Mouse (Mus musculus) C2C12 (cell line): Measurements from ENCODE around the gene Tmtc1.

ENCODE experiments used
- CEBPB ChIP-seq: IDR thresholded peaks from one replicate; pipeline ENCODE4 v1.6.1; 2011; ENCODE audit warnings: low read depth, mild to moderate bottlenecking, control low read depth, moderate library complexity
- CTCF ChIP-seq: IDR thresholded peaks from one replicate; pipeline ENCODE4 v1.5.1; 2011; ENCODE audit not compliant: control insufficient read depth, insufficient read depth, insufficient read length
- FOSL1 ChIP-seq: IDR thresholded peaks from one replicate; pipeline ENCODE4 v1.8.0; 2011; ENCODE audit warnings: mild to moderate bottlenecking, low read length; ENCODE audit not compliant: poor library complexity, insufficient read depth, severe bottlenecking
- MAX ChIP-seq: IDR thresholded peaks from one replicate; pipeline ENCODE4 v1.6.1; 2011; ENCODE audit warnings: mild to moderate bottlenecking, control low read depth
- MYOD1 ChIP-seq: IDR thresholded peaks from one replicate; pipeline ENCODE4 v1.6.1; 2011; ENCODE audit warnings: low read depth; ENCODE audit not compliant: control insufficient read depth, insufficient read length
- MYOG ChIP-seq: IDR thresholded peaks from one replicate; pipeline ENCODE4 v1.6.1; 2011; ENCODE audit not compliant: control insufficient read depth, insufficient read length; ENCODE audit errors: extremely low read depth
- USF1 ChIP-seq: IDR thresholded peaks from one replicate; pipeline ENCODE4 v1.6.1; 2011; ENCODE audit warnings: low read depth, mild to moderate bottlenecking, control low read depth, moderate library complexity

GRCm38 (mm10) chr6:148443291-148443725 lies 881 bp downstream of the Tmtc1 start:
- no peak for TF ChIP-seq CTCF
- no peak for TF ChIP-seq MAX
- TF ChIP-seq CEBPB, result no peak
- TF ChIP-seq USF1, result no peak
- no peak for TF ChIP-seq FOSL1
- no peak for TF ChIP-seq MYOG
- no peak for TF ChIP-seq MYOD1
